Mouse (Mus musculus): Measurements from ENCODE around the gene Rbms1.

Gene Rbms1

DNA sequence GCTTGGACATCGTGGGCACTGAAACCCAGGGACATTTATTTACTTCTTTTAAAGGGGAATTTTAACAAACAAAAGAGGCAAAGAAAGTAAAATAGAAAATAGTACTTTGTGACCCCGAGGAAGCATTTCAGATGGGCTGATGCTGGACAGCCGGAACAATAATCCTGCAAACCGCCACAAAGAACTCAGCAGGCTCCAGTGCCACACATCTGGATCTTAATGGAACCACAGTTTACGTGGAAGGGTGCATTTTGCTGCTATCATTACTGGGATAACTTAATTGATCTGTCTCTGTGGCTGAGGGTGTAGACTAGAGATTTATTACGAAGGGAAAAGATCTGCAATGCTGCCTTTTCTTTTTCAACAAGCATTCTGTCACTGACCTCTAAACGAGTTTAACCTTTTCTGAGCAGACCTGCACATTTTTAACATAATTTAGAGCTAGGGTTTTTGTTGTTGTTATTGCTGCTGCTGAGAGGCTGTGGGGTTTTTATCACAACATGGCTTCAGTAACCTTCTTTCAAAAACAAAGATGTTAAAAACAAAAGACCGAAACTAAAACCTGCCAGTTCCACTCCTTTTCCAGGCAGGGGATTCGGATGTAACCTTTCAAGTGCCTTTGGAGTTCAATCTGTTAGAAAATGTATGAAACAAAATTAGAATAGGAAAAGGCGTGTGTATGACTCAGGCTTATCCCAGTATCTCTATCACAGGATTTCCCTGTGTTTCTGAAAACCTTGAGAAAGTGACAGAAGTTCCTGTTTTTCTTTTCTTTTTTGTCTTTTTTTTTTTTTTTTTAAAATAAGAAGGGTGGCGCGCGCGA is 82.8 kb downstream of the Rbms1 start:
- DNase-seq (ENCODE audit: low read depth in 1 of 2, low spot score in 2 of 2) = no peak

DNA sequence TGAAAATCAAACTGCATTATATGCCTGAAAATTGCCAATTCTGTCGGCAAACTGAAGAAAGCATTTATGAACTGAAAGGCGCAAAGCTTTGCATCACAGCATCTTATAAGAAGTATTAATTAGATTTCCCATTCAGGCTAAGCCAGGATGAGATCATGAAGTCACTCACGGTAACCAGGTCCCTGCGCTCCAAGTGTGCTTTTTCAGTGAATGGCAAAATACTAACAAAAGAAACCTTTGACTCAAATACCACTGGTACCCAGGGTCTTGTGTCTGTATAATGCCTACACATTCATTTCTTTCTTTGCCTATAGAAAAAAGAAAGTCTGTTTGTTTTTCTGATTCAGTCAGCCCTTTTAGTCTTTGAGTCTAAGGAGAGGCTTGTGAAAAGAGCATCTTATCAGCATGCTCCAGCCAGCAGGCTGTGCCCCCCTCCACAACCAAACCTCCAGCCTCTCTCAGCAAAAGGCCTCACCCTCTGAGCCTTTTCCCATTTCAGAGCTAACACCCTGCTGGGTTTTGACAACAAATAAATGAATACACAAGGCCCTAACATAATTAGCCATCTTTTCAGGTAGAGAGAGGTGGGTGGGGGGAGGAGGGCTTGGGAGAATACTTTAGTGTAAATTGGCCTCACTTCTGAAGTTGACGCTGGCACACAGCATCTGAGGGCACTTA is 83.7 kb downstream of the Rbms1 start:
- no peak for DNase-seq (ENCODE audit: low read depth in 1 of 2, low spot score in 2 of 2)

DNA sequence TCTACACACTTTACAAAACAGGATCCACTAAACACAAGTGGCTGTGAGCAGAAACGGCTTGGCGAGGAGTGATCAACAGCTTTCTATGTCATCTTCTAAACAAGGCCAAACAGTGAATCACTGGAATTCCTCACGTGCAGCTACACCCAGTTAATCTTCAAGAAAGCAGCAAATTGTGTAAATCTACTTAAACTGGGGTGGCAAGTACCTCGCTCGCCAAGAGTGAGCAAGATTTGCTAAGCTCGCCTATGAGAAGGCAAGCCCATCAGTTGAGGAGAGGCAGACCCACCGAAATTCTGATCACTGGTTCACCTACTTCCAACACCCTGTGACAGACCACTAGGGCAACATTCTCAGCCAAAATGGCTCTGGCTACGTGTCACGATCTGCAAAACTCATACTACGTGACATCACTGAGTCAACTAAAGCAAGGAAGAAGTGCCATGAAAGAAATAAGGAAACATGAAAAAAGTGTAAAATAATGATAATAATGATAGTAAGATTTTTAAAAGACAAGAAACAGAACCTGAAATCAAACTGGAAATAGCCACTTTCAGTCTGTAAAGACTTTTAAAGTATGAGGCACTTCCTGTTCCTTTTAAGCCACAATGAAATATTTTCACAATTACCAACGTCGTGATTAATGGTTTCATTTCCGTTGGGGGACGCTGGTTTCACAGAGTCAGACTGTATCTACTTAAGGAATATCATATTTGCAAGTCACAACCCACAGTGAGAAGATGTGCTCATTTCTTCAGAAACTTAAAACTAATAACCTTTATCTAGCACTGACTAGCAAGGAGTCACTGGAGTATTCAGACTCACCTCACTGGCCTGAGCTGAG is 85.2 kb downstream of the Rbms1 start:
- DNase-seq (ENCODE audit: low read depth in 1 of 2, low spot score in 2 of 2) = peak; percentile 26 to 31

DNA sequence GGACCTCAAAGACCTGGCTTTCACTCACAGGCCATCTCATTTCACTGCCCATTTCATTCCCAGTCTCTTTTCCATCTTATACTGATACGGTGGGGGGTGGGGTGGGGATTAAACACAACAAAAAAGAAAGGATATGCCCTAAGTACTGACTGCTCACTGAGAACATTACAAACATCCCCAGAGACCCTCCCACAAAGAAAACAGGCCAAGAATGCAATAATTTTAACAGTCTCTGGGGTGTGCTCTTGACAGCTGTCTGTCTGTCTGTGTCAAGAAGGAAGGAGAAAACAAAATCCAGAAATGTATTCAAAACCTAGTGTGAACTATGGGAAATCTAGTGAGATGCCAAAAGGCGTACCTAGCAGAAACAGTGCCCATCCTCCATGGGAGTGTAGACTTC is 86.1 kb downstream of the Rbms1 start:
- no peak for DNase-seq (ENCODE audit: low read depth in 1 of 2, low spot score in 2 of 2)

DNA sequence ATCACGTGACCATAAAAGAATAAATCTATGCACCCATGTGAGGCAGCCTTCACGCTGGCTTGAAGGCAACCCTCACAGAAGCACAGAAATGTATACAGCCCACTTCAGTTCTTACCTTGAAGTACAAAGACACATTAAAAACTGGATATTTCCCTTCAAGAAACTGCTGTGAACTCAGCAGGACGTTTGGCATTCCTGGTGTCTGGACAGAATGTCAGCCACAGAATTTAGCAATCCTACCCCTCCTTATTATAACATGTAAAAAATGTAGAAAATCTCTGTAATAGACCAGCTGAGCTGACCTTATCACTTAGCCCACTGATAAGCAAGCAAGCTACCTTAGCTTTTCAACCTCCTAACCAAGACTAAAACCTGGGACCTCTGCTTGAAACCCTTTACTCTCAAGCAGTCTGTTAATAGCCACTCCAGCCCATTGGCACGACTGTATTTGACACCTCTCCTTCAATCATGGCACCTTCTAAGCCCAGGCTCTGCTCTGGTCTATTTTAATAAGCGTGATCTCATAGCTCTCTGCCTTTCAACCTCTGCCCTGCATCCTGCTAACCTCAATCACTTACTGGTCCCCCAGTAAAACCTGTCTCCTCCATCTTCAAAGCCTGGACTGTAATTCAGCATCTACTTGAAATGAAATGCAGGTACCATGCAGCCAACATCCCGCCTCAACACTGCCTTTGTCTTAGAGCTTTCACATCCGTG is 90.7 kb downstream of the Rbms1 start:
- DNase-seq (ENCODE audit: low read depth in 1 of 2, low spot score in 2 of 2) = no peak

GRCm38 (mm10) chr2:60871001-60871400 is 92.0 kb downstream of the Rbms1 start:
- DNase-seq (ENCODE audit: low read depth in 1 of 2, low spot score in 2 of 2) = no peak

DNA sequence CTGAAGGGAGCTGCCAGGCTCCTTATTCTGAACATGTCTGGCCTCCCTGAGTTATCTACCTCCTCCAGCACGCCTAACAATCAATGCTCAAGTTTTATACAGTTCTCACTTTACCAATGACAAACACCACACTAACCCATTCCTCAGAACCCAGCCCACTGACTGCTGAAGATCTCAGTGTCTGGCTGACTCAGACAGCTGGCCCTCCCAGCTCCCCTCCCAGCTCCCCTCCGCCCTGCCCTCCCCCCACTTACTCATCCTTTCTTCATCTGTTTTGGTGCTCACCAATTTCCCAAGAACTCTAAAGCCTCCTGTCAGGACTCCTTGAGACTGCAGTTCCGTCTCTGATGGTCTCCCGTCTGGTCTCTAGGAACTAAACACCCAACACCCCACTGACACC is 92.5 kb downstream of the Rbms1 start:
- DNase-seq (ENCODE audit: low read depth in 1 of 2, low spot score in 2 of 2) = no peak

DNA sequence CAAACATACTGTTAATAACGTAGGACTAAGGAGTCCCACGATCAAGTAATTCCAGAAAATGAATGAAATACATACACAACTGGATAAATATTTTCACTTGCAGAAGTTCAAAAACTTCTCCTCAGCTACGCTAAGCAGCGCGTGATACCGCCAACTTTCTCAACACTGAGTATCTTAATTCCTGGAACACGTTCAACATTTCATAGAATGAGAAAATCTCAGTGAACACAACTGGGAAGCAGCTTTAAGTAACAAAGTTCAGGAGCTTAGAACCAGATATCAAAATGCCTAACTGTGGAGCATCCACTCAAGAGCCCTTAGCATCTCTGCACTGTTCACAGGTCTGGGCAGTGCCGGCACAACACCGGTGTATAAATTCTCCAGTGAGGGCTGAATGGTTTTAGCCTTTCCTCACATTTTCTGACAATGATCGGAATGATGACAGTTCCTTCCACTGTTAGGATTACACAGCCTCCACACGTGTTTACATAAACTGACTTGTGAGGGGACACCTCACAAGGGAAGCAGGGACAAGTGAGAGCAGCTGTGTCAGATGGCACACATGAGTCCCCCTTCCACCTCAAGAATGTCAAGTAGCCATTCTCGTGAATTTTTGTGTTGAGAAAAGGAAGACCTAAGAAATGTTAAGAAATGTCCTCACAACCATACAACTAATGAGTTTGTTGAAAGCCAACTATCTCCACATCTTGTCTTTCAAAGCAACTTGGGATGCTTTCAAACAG is 93.8 kb downstream of the Rbms1 start:
- DNase-seq (ENCODE audit: low read depth in 1 of 2, low spot score in 2 of 2) = no peak

- DNase-seq (ENCODE audit: low read depth in 1 of 2, low spot score in 2 of 2) = no peak
Observed at GRCm38 (mm10) chr2:60868060-60868662, 94.8 kb downstream of the Rbms1 start.

- no peak for DNase-seq (ENCODE audit: low read depth in 1 of 2, low spot score in 2 of 2)
Observed at GRCm38 (mm10) chr2:60867304-60867703, 95.7 kb downstream of the Rbms1 start.

- DNase-seq (ENCODE audit: low read depth in 1 of 2, low spot score in 2 of 2) = no peak
Observed at GRCm38 (mm10) chr2:60865869-60866268, 97.1 kb downstream of the Rbms1 start.

GRCm38 (mm10) chr2:60864977-60865376 is 98.0 kb downstream of the Rbms1 start:
- no peak for DNase-seq (ENCODE audit: low read depth in 1 of 2, low spot score in 2 of 2)

DNA sequence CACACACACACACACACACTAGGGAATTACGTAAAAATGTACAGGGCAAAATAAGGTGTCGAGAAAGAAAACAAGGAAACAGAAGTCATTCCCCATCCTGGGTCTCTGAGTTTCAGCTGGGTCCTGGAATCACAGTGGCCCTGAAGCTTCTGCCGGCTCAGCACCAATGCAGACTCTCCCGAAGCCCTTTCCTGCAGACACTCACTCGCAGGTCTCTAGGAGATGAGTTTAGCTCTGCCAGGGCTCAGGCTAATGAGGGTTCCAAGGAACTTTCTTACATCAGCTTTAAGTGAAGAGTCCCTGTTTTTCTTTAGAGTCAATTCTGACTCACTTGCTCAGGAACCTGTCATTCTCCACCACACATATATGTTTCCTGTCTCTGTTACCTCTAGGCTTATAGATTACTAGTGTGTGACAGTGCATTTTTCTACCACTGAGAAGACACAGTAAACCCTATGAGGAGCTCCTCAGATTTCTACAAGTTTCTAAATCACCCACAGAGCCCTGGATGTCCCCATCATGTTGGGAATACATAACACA is 98.7 kb downstream of the Rbms1 start:
- no peak for DNase-seq (ENCODE audit: low read depth in 1 of 2, low spot score in 2 of 2)

DNA sequence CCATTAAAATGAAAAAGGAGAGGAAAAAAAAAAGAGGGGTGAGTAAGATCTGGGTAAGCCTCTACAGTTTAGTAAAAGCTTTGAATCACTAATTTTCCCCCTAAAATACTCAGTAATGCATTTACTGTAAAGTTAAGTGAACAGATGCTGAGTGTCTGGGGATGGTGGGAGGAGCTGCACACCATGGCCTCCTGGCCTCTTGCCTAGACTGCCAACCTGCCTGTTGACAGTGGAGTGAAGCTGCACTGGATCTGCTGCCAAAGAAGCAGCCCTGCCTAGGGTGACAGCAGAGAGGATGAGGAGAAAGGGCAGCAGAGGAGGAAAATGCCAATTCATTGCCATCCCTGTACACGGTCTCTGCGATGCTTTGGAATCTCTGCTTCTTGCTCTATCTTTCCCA is 99.2 kb downstream of the Rbms1 start:
- DNase-seq (ENCODE audit: low read depth in 1 of 2, low spot score in 2 of 2) = no peak

GRCm38 (mm10) chr2:60862913-60863711 is 99.9 kb downstream of the Rbms1 start:
- no peak for DNase-seq (ENCODE audit: low read depth in 1 of 2, low spot score in 2 of 2)

DNA sequence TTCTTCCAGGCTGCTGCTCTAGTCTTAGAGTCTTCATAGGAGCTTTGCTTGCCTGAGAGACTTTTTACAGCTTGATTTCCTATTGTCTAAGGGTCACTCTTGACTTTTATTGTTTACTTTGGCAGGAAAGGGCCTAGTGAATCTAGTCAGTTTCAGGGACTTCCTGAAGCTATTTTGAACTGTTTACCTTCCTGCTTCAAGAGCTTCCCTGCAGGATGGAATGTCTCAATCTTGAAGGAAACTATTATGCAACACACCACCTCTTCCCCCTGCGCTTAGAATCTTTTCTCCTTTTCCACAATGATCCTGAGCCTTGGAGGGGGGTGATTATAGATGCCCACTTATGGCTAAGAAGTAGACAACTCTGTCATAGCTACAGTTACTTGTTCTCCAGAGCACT is 104.9 kb downstream of the Rbms1 start:
- DNase-seq (ENCODE audit: low read depth in 1 of 2, low spot score in 2 of 2) = no peak

GRCm38 (mm10) chr2:60856097-60856496 is 106.9 kb downstream of the Rbms1 start:
- no peak for DNase-seq (ENCODE audit: low read depth in 1 of 2, low spot score in 2 of 2)

DNA sequence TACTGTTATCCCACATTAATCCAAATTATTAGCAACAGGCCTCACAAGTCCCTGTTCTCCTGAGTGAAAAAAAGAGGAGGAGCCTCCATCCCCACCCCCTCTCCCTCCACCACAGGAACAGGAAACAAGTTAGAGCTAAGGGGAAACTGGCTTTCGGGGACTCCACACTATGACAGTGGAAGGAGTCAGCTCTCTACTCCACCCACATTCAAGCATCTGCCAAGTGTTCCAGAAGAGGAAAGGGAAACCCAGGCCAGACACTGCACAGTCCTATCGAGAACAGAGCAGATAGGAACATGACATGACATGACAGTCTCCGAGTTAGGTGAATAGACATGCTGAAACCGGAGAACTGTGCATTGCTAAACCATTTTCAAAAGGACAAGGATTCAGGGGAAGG is 108.0 kb downstream of the Rbms1 start:
- peak in 1 of 2 experiments; percentile 6 for DNase-seq (ENCODE audit: low read depth in 1 of 2, low spot score in 2 of 2)

DNA sequence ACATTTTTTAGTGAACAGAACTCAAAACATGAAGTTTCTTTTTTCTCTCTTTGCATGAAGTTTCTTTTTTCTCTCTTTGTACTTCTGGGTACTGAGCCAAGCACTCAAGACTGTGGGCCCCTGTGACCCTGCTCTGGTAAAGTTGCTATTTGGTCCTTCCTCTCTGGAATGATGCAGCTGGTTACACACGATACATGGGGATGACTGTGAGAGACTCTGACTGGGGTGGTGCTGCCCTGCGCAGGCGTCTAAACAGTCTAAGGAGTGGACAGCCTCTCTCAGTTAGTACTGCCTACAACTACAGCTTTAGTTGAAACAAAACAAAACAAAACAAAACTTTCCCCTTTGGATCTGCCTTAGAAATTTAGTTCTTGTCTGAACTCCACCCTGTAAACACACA is 111.1 kb downstream of the Rbms1 start:
- DNase-seq (ENCODE audit: low read depth in 1 of 2, low spot score in 2 of 2) = no peak
